Mouse (Mus musculus) intestine, embryonic 16.5 days (tissue): Measurements from ENCODE around the gene Fbn1. TPM values are rescaled to one million over a fixed set of nuclear protein-coding genes. Genes with fewer than 3 reads are reported as not detected.
A peak's percentile ranks its signal among the peaks of the same experiment; 100 is the strongest.

Source experiments
- ATAC-seq: fragments of 200-750 bp; cut with Nextera tagmentation; 2 replicates; pipeline ENCODE4 v1.8.0; 2017; ENCODE audit warnings: moderate TSS enrichment, moderate library complexity
- H3K27ac ChIP-seq: fragments of 300-500 bp; sonication (generic); 2 replicates; pipeline ENCODE4 v1.5.1; 2014; ENCODE audit warnings: mild to moderate bottlenecking, low read length
- H3K27me3 ChIP-seq: fragments of 300-500 bp; sonication (generic); replicated peaks from 2 replicates; pipeline ENCODE4 v1.6.1; 2014; ENCODE audit warnings: low read length, control low read depth, mixed read lengths; ENCODE audit not compliant: control insufficient read depth, insufficient read depth
- H3K36me3 ChIP-seq: fragments of 300-500 bp; sonication (generic); 2 replicates; pipeline ENCODE4 v1.6.1; 2014; ENCODE audit warnings: low read length, control low read depth; ENCODE audit not compliant: control insufficient read depth, insufficient read depth
- H3K4me1 ChIP-seq: fragments of 300-500 bp; sonication (generic); 2 replicates; pipeline ENCODE4 v1.6.1; 2014; ENCODE audit warnings: low read length, control low read depth, mixed read lengths; ENCODE audit not compliant: control insufficient read depth, insufficient read depth
- H3K4me2 ChIP-seq: fragments of 300-500 bp; sonication (generic); 2 replicates; pipeline ENCODE4 v1.6.1; 2014; ENCODE audit warnings: low read depth, low read length, control low read depth
- H3K4me3 ChIP-seq: fragments of 300-500 bp; sonication (generic); 2 replicates; pipeline ENCODE4 v1.5.1; 2014; ENCODE audit warnings: mild to moderate bottlenecking, low read length
- H3K9ac ChIP-seq: fragments of 300-500 bp; sonication (generic); 2 replicates; pipeline ENCODE4 v1.6.1; 2014; ENCODE audit warnings: low read depth, low read length
- H3K9me3 ChIP-seq: fragments of 300-500 bp; sonication (generic); 2 replicates; pipeline ENCODE4 v1.6.1; 2016; ENCODE audit warnings: low read length, control low read depth; ENCODE audit not compliant: control insufficient read depth
- WGBS: fragments of 180-500 bp; shearing (Covaris S2); extraction: QIAGEN DNeasy Blood & Tissue Kit; methylation state at CpG from one replicate; pipeline ENCODE4 v1.1.7; 2014; 5-methylcytosine and 5-hydroxymethylcytosine counted together
- polyA plus RNA-seq: library from polyadenylated mRNA; unstranded; fragments of >200 nt; fragmentation: Nextera tagmentation; extraction: Ambion mirVana; gene quantifications from 2 replicates; pipeline ENCODE4 v1.2.1, GENCODE M21; 2015

Fbn1 gene
- polyA plus RNA-seq, 1 experiment from 2014 or later, result 12.6 TPM

GRCm38 (mm10) chr2:125474690-125475089, 33.1 kb downstream of the Fbn1 start:
- no peaks in the 10 kb centered on the region for H3K9me3 ChIP-seq
- peaks cover 11% of the 10 kb centered on the region; the same call in 1 of the 2 replicates for H3K4me1 ChIP-seq
- H3K27me3 ChIP-seq, result no peaks in the 10 kb centered on the region
- no peak for ATAC-seq
- H3K27ac ChIP-seq, result no peak overlapping the region
- no peak overlapping the region for H3K9ac ChIP-seq
- no peak overlapping the region for H3K4me2 ChIP-seq
- 70% methylated on average over 5 of the region's 5 CpGs for WGBS
- no peaks in the 10 kb centered on the region for H3K36me3 ChIP-seq
- H3K4me3 ChIP-seq, result no peak overlapping the region

- 55% methylated on average over 2 of the region's 2 CpGs for WGBS
Measured at GRCm38 (mm10) chr2:125473228-125473627, 34.6 kb downstream of the Fbn1 start.

GRCm38 (mm10) chr2:125471721-125472120, 36.1 kb downstream of the Fbn1 start:
- Histone ChIP-seq H3K9me3 (no peaks in the 10 kb centered on the region), H3K36me3 (no peaks in the 10 kb centered on the region), H3K4me2 (no peak overlapping the region), H3K27me3 (no peaks in the 10 kb centered on the region), H3K4me1 (peaks cover 11% of the 10 kb centered on the region; the same call in 1 of the 2 replicates), H3K27ac (no peak overlapping the region), H3K9ac (no peak overlapping the region), H3K4me3 (no peak overlapping the region)
- no peak for ATAC-seq
- WGBS, result 84% methylated on average over 4 of the region's 4 CpGs

More at GRCm38 (mm10) chr2:125473228-125473627, 34.6 kb downstream of the Fbn1 start:
- Histone ChIP-seq H3K9ac (no peak overlapping the region), H3K27ac (no peak overlapping the region), H3K9me3 (no peaks in the 10 kb centered on the region), H3K36me3 (no peaks in the 10 kb centered on the region), H3K4me3 (no peak overlapping the region), H3K4me1 (peaks cover 11% of the 10 kb centered on the region; the same call in 1 of the 2 replicates), H3K4me2 (no peak overlapping the region), H3K27me3 (no peaks in the 10 kb centered on the region)
- no peak for ATAC-seq

GRCm38 (mm10) chr2:125470553-125471295, 37.1 kb downstream of the Fbn1 start:
- no peaks in the 10 kb centered on the region for H3K27me3 ChIP-seq
- H3K4me1 ChIP-seq, result peaks cover 7% of the 10 kb centered on the region; the same call in 1 of the 2 replicates
- H3K9me3 ChIP-seq, result no peaks in the 10 kb centered on the region
- H3K27ac ChIP-seq, result peak overlapping the region; percentile 31; the same call in 1 of the 2 replicates
- 55% methylated on average over 8 of the region's 8 CpGs for WGBS
- no peaks in the 10 kb centered on the region for H3K36me3 ChIP-seq
- H3K4me3 ChIP-seq, result no peak overlapping the region
- H3K9ac ChIP-seq, result no peak overlapping the region
- ATAC-seq, result no peak
- H3K4me2 ChIP-seq, result no peak overlapping the region

GRCm38 (mm10) chr2:125464036-125464435, 43.8 kb downstream of the Fbn1 start:
- Histone ChIP-seq H3K4me1 (no peaks in the 10 kb centered on the region; the same call in 1 of the 2 replicates), H3K9ac (no peak overlapping the region), H3K27ac (no peak overlapping the region), H3K9me3 (no peaks in the 10 kb centered on the region), H3K4me3 (no peak overlapping the region), H3K4me2 (no peak overlapping the region), H3K36me3 (no peaks in the 10 kb centered on the region), H3K27me3 (no peaks in the 10 kb centered on the region)
- no peak for ATAC-seq
- 84% methylated on average over 6 of the region's 6 CpGs for WGBS

DNA sequence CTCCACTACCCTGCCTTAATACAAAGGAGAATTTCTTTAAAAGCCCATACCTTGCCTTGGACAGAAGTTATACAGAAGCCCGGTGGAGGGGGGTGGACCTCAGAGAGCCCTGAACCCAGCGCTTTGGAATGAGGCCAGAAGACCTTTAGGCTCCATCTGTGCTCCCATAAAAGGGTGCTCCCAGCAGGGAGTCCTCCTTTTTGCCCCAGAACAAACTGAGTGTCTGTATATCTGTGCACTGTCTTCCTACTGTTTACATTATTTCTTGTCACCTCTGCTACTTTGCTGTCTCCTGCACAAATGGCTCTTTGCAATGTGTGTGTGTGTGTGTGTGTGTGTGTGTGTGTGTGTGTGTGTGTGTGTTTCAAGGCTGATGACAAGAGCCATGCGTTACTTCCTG, 48.7 kb downstream of the Fbn1 start:
- Histone ChIP-seq H3K9ac (no peak overlapping the region), H3K9me3 (no peaks in the 10 kb centered on the region), H3K4me3 (no peak overlapping the region), H3K4me2 (no peak overlapping the region), H3K27me3 (no peaks in the 10 kb centered on the region), H3K36me3 (no peaks in the 10 kb centered on the region), H3K27ac (0 out of 2 replicates have a peak overlapping the region, but pooled peaks have one; percentile 16), H3K4me1 (no peaks in the 10 kb centered on the region; the same call in 1 of the 2 replicates)
- peak; percentile 36 for ATAC-seq
- WGBS, result 39% methylated on average over 3 of the region's 3 CpGs

DNA sequence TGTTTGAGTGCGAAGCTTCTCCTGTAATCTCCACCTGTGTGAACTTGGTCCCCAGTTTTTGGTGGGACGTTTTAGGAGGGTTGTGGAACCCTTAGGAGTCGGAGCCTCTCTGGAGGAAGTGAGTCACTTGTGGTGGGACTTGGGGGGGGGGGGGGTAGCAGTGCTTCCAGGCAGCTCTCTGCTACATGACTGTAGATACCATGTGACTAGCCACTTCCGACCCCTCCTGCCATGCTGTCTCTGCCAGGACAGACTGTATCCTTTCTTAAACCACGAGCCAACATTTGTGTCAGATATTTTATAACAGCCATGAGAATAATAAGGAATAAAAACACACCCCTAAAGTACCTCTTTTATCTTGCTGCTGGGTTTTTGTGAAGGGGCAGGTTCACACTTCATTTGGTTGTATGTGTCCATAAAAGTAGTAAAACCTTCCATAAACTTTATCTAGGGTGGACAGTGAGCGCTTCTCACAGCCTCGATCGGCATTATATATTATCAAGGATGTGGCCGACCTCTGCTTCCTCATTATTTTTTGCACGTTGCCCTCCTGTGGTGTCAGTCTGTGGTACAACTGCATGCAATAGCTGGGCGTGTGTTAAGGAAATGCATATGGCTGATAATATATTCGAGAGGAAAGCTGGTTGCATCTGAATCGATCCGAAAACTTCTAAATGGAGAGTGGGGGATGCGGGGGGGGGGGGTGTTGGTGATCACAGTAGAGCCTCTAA, 51.6 kb downstream of the Fbn1 start:
- Histone ChIP-seq H3K4me1 (no peaks in the 10 kb centered on the region; the same call in 1 of the 2 replicates), H3K27ac (no peak overlapping the region), H3K4me2 (no peak overlapping the region), H3K36me3 (no peaks in the 10 kb centered on the region), H3K27me3 (no peaks in the 10 kb centered on the region), H3K9ac (no peak overlapping the region), H3K4me3 (no peak overlapping the region), H3K9me3 (no peaks in the 10 kb centered on the region)
- no peak for ATAC-seq
- 77% methylated on average over 15 of the region's 15 CpGs for WGBS

- Histone ChIP-seq H3K4me3 (no peak overlapping the region), H3K4me1 (no peaks in the 10 kb centered on the region; the same call in 1 of the 2 replicates), H3K4me2 (no peak overlapping the region), H3K36me3 (no peaks in the 10 kb centered on the region), H3K27me3 (no peaks in the 10 kb centered on the region), H3K27ac (no peak overlapping the region), H3K9ac (no peak overlapping the region), H3K9me3 (no peaks in the 10 kb centered on the region)
- WGBS, result 76% methylated on average over 5 of the region's 5 CpGs
- no peak for ATAC-seq
Measured at GRCm38 (mm10) chr2:125454781-125455180, 53.0 kb downstream of the Fbn1 start.

GRCm38 (mm10) chr2:125452369-125453097, 55.3 kb downstream of the Fbn1 start:
- Histone ChIP-seq H3K4me2 (no peak overlapping the region), H3K27ac (no peak overlapping the region), H3K4me1 (peaks cover under 1% of the 10 kb centered on the region; the same call in 1 of the 2 replicates), H3K27me3 (no peaks in the 10 kb centered on the region), H3K9me3 (no peaks in the 10 kb centered on the region), H3K9ac (no peak overlapping the region), H3K4me3 (no peak overlapping the region), H3K36me3 (no peaks in the 10 kb centered on the region)
- WGBS, result 61% methylated on average over 6 of the region's 6 CpGs
- ATAC-seq, result no peak
